Mouse (Mus musculus) intestine, embryonic 14.5 days (tissue): ENCODE results near the gene Bex3. TPM values are rescaled to one million over a fixed set of nuclear protein-coding genes. Genes with fewer than 3 reads are reported as not detected.
"Not testable (repeated sequence)": the region's sequence is repeated elsewhere in the genome, so short reads cannot be mapped to it uniquely, and the experiment has no call there.

Experiments used
- ATAC-seq: fragments of 200-750 bp; cut with Nextera tagmentation; replicated peaks from 2 replicates; pipeline ENCODE4 v1.8.0; 2017; ENCODE audit warnings: low read depth, moderate number of reproducible peaks, moderate TSS enrichment, moderate library complexity; ENCODE audit not compliant: low FRiP score, low TSS enrichment
- DNase-seq: peaks from one replicate; pipeline ENCODE4 v3.0.0-alpha.2; 2018; ENCODE audit warnings: low spot score
- H3K27ac ChIP-seq: fragments of 300-500 bp; sonication (generic); 2 replicates; pipeline ENCODE4 v1.5.1; 2014; ENCODE audit warnings: low read depth, mild to moderate bottlenecking, control low read depth
- H3K27me3 ChIP-seq: fragments of 300-500 bp; sonication (generic); replicated peaks from 2 replicates; pipeline ENCODE4 v1.6.1; 2014; ENCODE audit warnings: low read length, control low read depth; ENCODE audit not compliant: control insufficient read depth, insufficient read depth
- H3K36me3 ChIP-seq: fragments of 300-500 bp; sonication (generic); 2 replicates; pipeline ENCODE4 v1.6.1; 2014; ENCODE audit warnings: low read length, control low read depth; ENCODE audit not compliant: control insufficient read depth, insufficient read depth
- H3K4me1 ChIP-seq: fragments of 300-500 bp; sonication (generic); replicated peaks from 2 replicates; pipeline ENCODE4 v1.6.1; 2014; ENCODE audit warnings: low read length, control low read depth, mixed read lengths; ENCODE audit not compliant: control insufficient read depth, insufficient read depth
- H3K4me2 ChIP-seq: fragments of 300-500 bp; sonication (generic); 2 replicates; pipeline ENCODE4 v1.6.1; 2014; ENCODE audit warnings: low read length
- H3K4me3 ChIP-seq: fragments of 300-500 bp; sonication (generic); 2 replicates; pipeline ENCODE4 v1.5.1; 2014; ENCODE audit warnings: low read depth, low read length, control low read depth, mixed read lengths
- H3K9ac ChIP-seq: fragments of 300-500 bp; sonication (generic); 2 replicates; pipeline ENCODE4 v1.6.1; 2014; ENCODE audit warnings: mild to moderate bottlenecking, low read length
- H3K9me3 ChIP-seq: fragments of 300-500 bp; sonication (generic); 2 replicates; pipeline ENCODE4 v1.6.1; 2016; ENCODE audit warnings: low read length, control low read depth; ENCODE audit not compliant: control insufficient read depth
- WGBS: fragments of 180-500 bp; shearing (Covaris S2); extraction: QIAGEN DNeasy Blood & Tissue Kit; methylation state at CpG from one replicate; pipeline ENCODE4 v1.1.7; 2014; 5-methylcytosine and 5-hydroxymethylcytosine counted together
- polyA plus RNA-seq: library from polyadenylated mRNA; unstranded; fragments of >200 nt; fragmentation: Nextera tagmentation; extraction: Ambion mirVana; gene quantifications from 2 replicates; pipeline ENCODE4 v1.2.1, GENCODE M21; 2014

Bex3 gene
- polyA plus RNA-seq, 1 experiment from 2014 or later, result 460 TPM

- WGBS, result 41% methylated on average over 7 of the region's 7 CpGs
- Histone ChIP-seq H3K9ac (no peak overlapping the region), H3K36me3 (peaks cover 11% of the 10 kb centered on the region), H3K9me3 (no peaks in the 10 kb centered on the region), H3K4me2 (no peak overlapping the region), H3K27me3 (no peaks in the 10 kb centered on the region), H3K4me3 (no peak overlapping the region), H3K27ac (peak overlapping the region; percentile 33; the same call in 1 of the 2 replicates), H3K4me1 (no peaks in the 10 kb centered on the region; the same call in 1 of the 2 replicates)
- ATAC-seq, result no peak
- DNase-seq, result no peak
These were observed 20.4 kb upstream of the Bex3 start for GRCm38 (mm10) chrX:136249671-136250070.

- Histone ChIP-seq H3K4me3 (no peak overlapping the region), H3K4me2 (no peak overlapping the region), H3K36me3 (peaks cover 9% of the 10 kb centered on the region), H3K9me3 (no peaks in the 10 kb centered on the region), H3K27ac (no peak overlapping the region), H3K27me3 (no peaks in the 10 kb centered on the region), H3K9ac (no peak overlapping the region), H3K4me1 (no peaks in the 10 kb centered on the region; the same call in 1 of the 2 replicates)
- WGBS, result 15% methylated on average over 6 of the region's 6 CpGs
- ATAC-seq (no peak), DNase-seq (no peak)
These were observed 17.9 kb upstream of the Bex3 start for GRCm38 (mm10) chrX:136252023-136252729.

GRCm38 (mm10) chrX:136267720-136268119, 2.3 kb upstream of the Bex3 start:
- no peaks in the 10 kb centered on the region for H3K9me3 ChIP-seq
- WGBS, result 42% methylated on average over 5 of the region's 5 CpGs
- H3K4me3 ChIP-seq, result no peak overlapping the region
- no peak overlapping the region for H3K9ac ChIP-seq
- no peaks in the 10 kb centered on the region; the same call in 1 of the 2 replicates for H3K36me3 ChIP-seq
- H3K27ac ChIP-seq, result no peak overlapping the region
- 0 out of 2 replicates have a peak, but pooled peaks cover 2% of the 10 kb centered on the region for H3K4me1 ChIP-seq
- H3K4me2 ChIP-seq, result no peak overlapping the region
- DNase-seq (no peak), ATAC-seq (no peak)
- H3K27me3 ChIP-seq, result no peaks in the 10 kb centered on the region

- Histone ChIP-seq H3K9ac (no peak overlapping the region), H3K4me3 (no peak overlapping the region), H3K4me1 (0 out of 2 replicates have a peak, but pooled peaks cover 2% of the 10 kb centered on the region), H3K36me3 (no peaks in the 10 kb centered on the region; the same call in 1 of the 2 replicates), H3K27ac (no peak overlapping the region), H3K9me3 (no peaks in the 10 kb centered on the region), H3K27me3 (no peaks in the 10 kb centered on the region), H3K4me2 (no peak overlapping the region)
- WGBS, result 42% methylated on average over 4 of the region's 4 CpGs
- DNase-seq, result no peak
- ATAC-seq, result no peak
These were observed 1.9 kb upstream of the Bex3 start for GRCm38 (mm10) chrX:136268173-136268572.

GRCm38 (mm10) chrX:136270393-136271111, 499 bp downstream of the Bex3 start:
- not testable (repeated sequence) for H3K9me3 ChIP-seq, H3K4me1 ChIP-seq, H3K36me3 ChIP-seq, DNase-seq, H3K27ac ChIP-seq, H3K27me3 ChIP-seq
- ATAC-seq, result peak; percentile 66
- 0% methylated on average over 1 of the region's 60 CpGs for WGBS
- peak overlapping the region; percentile 41 for H3K4me3 ChIP-seq
- H3K4me2 ChIP-seq, result peak overlapping the region; percentile 44
- H3K9ac ChIP-seq, result peak overlapping the region; percentile 50

GRCm38 (mm10) chrX:136274542-136274941, 4.5 kb downstream of the Bex3 start:
- WGBS, result 12% methylated on average over 3 of the region's 3 CpGs
- ATAC-seq (no peak), DNase-seq (no peak)
- Histone ChIP-seq H3K36me3 (no peaks in the 10 kb centered on the region; the same call in 1 of the 2 replicates), H3K4me3 (no peak overlapping the region), H3K9ac (no peak overlapping the region), H3K4me2 (no peak overlapping the region), H3K27ac (no peak overlapping the region), H3K9me3 (no peaks in the 10 kb centered on the region), H3K4me1 (0 out of 2 replicates have a peak, but pooled peaks cover 2% of the 10 kb centered on the region), H3K27me3 (no peaks in the 10 kb centered on the region)

- H3K9me3 ChIP-seq, result no peaks in the 10 kb centered on the region
- no peaks in the 10 kb centered on the region; the same call in 1 of the 2 replicates for H3K36me3 ChIP-seq
- no peak for ATAC-seq
- WGBS, result 50% methylated on average over 3 of the region's 3 CpGs
- no peak overlapping the region for H3K27ac ChIP-seq
- H3K4me2 ChIP-seq, result no peak overlapping the region
- H3K9ac ChIP-seq, result no peak overlapping the region
- H3K4me3 ChIP-seq, result no peak overlapping the region
- no peaks in the 10 kb centered on the region for H3K27me3 ChIP-seq
- 0 out of 2 replicates have a peak, but pooled peaks cover 2% of the 10 kb centered on the region for H3K4me1 ChIP-seq
- DNase-seq, result no peak
These were observed 5.3 kb downstream of the Bex3 start for GRCm38 (mm10) chrX:136275386-136275785.

GRCm38 (mm10) chrX:136277577-136277976, 7.5 kb downstream of the Bex3 start:
- Histone ChIP-seq H3K4me1 (no peaks in the 10 kb centered on the region), H3K27me3 (no peaks in the 10 kb centered on the region), H3K9me3 (no peaks in the 10 kb centered on the region), H3K4me3 (no peak overlapping the region), H3K27ac (no peak overlapping the region), H3K36me3 (no peaks in the 10 kb centered on the region), H3K9ac (no peak overlapping the region), H3K4me2 (no peak overlapping the region)
- no peak for ATAC-seq
- 82% methylated on average over 7 of the region's 7 CpGs for WGBS
- no peak for DNase-seq
